Mouse (Mus musculus) c-Kit-positive CD71-positive TER-119-positive erythroid progenitor cells, embryonic 14.5 days (primary cell): Measurements from ENCODE around the gene Car11.

Source experiments
- DNase-seq: peaks from one replicate; pipeline ENCODE4 v3.0.0-alpha.2; 2013; ENCODE audit warnings: low spot score

The Car11 gene

DNA sequence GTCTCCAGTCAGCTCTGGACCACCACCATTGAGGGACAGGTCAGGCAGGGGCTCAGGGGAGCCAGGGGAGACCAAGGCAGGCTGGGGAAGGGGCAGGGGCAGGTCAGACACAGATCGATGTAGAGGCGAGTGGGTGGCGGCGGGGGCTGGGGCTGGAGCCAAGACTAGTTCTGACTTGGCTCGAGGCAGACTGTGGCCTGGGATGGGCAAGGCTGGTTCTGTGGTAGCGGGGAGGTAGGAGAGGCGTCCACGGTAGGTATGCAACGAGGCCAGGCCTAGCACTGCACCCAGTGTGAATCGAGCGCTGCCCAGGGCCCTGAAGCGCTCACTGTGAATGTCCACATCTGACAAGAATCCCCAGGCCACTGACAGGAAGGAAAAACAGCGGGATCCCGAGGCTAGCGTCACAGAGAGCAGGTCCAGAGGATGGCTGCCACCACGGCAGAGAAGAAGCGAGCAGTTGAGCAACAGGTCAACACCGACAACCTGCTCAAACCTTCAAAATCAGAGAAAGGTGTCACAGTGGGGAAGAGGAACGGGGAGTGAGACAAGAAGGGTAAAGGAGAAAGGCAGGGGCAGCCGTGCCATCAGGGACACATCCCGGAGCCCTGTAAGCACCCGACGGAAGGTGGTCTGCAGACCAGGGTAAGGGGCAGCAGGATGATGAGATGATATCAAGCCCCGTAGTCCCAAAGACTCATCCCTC lies 11.8 kb downstream of the Car11 start:
- no peak for DNase-seq

DNA sequence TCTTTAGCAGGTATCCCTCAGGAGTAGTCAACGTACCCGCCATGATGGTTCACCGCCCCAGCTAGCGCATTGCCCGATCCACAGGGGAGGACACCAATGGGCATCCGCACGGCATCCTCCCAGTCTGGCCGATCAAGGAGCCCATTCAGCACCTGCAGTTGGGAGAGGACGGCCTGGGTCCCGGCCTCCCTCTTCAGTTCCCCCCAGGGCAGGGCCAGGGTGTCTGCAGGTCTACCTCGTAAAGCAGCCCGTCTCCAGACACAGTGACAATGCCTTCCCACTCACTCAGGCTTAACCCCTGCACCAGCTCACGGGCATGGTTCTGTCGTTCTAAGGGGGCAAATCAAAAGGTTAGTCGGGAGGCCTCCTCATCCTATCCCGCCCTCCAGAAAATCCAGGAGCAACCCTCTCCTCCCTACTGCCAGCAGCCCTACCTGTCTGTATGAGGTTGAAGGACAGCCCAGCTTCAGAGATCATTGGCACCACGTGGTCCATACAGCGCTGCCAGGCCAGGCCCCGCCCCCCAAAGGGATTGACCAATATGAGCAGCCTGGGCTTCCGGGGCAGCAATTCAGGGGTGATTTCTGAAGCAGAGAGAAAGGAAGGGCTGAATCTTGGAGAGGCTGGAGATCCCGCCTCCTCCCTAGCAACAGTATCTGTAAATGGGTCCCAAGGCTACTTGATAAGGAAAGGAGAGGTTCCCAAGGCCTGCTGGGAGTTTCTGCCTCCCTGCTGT lies 12.5 kb downstream of the Car11 start:
- no peak for DNase-seq

DNA sequence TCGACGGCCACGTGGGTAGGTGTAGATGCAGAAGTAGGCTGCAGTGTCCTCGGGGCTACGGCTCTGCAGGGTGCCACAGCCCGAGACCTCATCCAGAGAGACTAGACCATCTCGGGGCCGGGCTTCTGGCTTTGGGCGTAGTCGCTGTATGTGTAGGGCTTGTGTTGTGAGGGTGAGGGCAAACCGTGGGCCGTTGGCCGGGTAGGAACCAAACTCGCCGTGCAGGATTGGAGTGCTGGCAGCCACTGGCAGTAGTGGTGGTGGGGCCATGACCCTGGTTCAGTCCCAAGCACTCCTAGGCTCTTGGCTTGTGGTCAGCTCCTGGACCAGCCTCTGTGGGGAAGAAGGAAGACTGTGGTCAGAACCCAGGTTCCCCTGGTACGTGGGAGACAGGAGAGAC lies 13.8 kb downstream of the Car11 start:
- DNase-seq, result no peak

DNA sequence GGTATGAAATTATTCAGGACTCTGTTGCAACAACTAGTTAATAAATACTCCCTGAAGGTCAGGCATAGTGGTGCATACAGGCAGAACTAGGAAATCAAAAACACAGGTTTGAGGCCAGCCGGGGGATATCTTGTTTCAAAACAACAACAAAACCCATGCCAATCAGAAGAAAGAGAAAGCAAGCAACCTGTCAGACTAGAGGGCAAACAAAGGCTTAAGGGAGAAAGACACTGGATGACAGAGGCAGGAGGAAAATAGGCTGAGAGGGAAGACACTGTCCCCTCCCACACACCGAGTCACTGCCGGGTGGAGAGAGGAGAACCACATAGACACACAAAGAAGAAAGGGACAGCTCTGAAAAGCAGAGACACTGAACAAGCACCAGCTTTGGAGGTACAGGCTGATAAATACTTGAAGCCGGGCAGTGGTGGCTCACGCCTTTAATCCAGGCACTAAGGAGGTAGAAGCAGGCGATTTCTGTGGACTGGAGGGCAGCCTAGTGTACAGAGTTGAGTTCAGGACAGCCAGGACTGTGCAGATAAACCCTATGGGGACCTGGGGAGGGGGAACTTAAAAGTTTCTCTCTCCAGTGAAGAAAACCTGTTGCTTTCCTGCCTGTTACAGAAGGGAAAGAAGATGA lies 14.4 kb downstream of the Car11 start:
- DNase-seq, result no peak

DNA sequence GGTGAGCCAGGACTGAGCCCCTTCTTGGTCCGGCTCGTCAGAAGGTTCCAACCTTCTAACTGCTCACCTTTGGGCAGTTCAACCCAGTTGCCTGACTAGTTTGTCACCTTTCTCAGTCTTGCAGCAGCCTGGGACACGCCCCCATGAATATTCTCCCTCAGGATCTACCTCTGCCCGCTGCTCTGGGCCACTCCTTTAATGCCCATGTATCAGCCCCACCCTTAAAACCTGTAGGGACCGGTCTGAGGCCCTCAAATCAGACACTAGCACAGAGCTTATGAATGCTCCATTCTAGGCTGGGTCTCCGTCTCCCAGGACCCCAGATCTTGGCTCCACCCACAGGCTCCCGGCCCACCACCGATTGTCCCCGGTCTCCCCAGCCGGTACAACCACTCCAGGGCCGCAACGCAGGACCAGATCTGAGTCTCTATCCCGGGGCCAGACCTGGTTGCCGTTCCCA lies 15.0 kb downstream of the Car11 start:
- DNase-seq, result peak; percentile 57

DNA sequence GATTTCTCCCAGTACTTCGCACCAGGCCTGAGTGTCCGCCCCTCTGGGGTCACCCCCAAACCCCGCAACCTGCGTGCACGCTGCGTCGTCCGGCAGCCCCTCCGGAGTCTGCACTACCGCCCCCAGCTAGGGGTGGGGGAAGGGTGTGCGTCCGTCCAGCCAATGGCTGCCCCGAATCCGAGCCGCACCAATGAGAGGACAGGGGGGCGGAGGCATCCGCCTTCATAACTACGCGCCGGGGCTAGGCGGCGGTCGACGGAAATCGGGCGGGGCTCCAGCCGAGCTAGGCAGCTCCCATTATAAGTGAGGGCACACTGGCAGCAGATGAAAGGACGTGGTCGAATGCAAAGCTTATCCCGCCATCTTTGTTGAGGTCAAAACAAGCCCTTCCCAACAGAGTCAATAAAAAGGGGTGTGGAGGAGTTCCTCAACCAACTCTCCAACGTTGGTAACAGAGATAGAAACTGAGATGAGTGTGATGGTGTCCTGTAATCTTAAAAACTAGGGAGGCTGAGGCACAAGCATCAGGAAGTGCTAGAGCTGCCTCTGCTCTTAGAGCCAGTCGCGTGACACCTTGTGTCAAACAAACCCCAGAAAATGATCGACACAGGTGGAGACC lies 15.6 kb downstream of the Car11 start, which contains the start of gene Rpl18:
TSS of gene Rpl18 (plus strand) at position 368 of the 619 bp plus-strand sequence.
- DNase-seq, result peak; percentile 93

DNA sequence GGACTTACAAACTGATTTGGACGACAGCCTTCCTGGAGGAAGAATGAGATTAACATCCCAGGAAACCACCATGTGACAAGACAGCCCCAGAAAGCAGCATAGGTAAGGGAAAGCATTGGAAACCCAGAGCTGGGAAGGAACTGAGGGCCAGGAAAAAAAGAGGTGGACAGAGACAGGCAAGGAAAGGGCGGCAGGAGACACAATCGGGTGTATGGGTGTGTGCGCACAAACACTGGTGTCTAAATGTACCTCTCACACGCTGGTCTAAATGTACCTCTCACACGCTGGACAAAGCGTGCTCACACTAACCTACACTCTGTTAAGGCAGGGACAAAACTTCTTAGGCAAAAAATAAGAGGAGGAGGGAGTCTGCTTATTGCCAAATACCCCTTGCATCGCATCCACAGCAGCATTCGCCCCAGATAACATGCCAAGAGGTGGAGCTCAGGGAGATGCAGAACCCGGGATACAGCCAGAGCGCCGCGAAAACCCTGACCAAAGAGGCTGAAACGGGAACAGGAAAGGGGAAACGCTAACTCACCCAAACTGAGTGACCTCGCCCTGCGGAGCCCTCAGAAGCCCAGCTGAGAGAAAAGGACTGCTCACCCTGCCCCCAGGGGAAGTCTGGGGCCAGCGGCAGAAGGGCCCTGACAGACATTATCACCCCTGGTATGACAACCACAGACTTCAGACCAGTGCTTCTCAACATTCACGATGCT lies 16.3 kb downstream of the Car11 start:
- no peak for DNase-seq

DNA sequence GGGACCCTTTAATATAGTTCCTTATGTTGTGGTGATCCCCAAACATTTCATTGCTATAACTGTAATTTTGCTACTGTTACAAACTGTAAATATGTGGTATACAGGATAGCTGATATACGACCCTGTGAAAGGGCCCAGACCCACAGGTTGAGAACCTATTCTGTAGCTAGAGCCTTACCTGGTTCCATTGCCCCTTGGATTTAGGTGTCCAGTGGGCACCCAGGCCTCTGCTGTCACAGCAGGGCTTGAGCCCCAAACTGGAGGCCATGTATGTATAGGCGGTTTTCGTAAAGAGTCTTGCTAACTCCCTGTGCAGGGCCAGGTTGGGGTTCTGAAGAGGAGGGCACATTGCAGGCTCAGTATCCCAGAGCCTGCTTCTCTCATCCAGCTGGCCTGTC lies 16.8 kb downstream of the Car11 start:
- DNase-seq, result no peak

DNA sequence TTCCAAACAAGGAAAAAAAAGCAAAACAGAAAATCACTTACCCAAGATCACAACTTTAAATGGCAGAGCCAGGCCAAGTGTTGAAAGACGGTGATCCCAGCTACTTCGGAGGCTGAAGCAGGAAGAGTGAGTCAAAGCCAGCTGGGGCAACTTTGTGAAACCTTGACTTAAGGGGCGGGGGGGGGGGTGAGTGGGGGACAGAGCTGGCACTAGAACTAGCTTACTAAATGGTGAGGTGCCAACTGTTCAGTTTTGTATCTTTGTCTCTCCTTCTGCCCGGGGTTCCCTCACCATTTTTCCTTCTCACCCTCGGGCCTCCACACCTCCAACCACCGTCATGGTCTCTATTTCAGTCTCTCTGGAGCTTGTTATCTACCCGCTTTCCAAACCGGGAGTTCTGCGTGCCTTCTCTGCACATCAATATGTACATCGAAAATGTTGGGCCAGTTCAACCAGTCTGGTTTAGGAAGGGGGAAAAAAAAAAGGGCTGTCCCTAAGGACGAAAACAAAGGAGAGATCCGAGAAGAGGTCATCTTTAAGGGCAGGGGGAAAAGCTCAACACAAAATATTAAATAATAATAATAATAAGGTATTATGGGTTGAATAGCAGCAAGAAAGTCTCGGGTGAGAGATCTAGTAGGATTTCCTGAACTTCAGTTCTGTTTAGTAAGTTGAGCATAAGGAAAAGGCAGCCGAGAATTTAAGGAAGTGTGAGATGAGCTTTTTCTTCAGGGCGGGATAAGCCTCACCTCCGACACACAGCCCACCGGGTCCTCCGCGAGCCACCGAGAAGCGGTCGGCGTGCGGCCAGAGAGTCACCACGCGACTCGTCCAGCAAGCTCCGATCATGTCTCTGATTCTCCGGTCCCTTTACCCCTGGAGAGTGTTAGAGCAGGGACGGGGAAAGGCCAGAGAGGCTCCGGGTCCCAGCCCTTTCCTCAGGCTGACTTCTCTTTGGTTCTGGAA lies 17.6 kb downstream of the Car11 start:
- no peak for DNase-seq

DNA sequence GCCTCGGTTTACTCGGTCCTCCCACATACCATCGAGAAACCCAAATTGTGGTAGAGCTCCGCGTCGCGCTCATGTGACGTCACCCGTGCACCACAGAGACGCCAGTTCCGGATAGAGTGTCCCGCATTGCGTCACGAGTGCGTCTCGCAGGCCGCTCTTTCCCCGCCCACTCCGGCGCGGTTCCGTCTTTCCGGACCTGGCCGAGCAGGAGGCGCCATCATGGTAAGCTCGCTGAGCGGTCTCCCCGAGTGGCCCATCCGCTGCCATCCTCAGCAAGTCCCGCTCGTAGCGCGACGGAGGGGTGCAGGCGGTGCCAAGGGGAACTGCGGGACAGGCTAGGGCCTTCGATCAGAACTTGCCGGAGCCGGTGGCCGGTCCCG lies 18.3 kb downstream of the Car11 start, which contains the start of gene Sphk2:
TSS of gene Sphk2 (minus strand) at position 85 of the 380 bp plus-strand sequence.
- peak; percentile 98 for DNase-seq

DNA sequence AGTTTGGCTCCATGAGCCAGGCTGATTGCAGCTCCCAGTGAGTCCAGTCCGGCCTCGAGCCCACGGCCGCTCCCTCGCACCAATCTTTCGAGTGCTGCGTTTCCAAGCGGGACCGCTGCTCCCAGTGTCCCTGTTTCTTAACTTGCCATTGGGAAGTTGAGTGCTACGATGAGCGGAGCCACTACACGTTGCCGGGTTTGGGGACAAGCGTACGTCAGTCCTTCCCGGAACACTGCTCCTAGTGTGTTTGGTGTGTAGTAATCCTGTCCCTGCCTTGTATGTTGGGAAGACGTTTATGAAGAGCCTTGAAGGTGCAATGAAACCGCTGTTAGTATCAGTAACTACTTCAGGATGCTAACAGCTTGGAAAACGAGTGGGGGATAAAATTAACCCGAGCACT lies 18.7 kb downstream of the Car11 start:
- no peak for DNase-seq

DNA sequence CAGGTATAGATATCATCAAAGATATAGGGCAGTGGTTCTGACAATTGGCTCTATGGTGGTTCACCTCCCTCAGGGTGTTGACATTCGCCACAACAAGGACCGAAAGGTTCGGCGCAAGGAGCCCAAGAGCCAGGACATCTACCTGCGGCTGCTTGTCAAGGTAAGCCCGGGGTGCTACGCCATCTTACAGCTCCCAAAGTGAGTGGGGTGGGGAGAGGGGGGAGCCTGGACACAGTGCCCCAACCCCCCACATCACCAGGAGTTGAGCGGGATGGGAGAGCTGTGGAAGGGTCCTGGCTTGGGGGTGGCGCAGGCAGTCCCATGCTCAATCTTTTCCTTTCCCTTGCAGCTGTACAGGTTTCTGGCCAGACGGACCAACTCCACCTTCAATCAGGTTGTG lies 19.5 kb downstream of the Car11 start:
- no peak for DNase-seq

DNA sequence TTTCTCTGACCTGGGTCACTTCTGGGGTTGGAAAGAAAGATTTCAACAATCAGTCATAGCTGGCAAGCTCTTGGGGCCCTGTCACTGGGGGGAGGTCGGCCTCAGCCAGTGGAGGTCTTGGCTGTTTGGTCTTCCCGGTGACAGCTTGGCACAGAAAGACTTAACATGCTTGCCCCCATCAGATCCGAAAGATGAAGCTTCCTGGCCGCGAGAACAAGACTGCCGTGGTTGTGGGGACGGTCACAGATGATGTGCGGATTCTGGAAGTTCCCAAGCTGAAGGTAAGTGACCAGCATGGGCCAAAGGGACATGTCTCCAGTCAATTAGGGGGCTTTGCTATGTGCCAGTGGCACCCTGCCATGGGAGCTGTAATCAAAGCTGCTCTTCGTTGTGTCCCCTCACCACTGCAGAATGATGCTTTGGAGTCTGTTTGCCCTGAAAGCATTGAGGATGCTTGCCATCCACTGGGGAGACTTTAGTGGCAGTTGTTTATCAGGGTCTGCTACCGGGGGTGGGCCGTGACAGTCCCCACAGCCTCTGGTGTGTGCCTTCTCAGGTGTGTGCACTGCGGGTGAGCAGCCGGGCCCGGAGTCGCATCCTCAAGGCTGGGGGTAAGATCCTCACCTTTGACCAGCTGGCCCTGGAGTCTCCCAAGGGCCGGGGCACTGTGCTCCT lies 20.2 kb downstream of the Car11 start:
- no peak for DNase-seq

DNA sequence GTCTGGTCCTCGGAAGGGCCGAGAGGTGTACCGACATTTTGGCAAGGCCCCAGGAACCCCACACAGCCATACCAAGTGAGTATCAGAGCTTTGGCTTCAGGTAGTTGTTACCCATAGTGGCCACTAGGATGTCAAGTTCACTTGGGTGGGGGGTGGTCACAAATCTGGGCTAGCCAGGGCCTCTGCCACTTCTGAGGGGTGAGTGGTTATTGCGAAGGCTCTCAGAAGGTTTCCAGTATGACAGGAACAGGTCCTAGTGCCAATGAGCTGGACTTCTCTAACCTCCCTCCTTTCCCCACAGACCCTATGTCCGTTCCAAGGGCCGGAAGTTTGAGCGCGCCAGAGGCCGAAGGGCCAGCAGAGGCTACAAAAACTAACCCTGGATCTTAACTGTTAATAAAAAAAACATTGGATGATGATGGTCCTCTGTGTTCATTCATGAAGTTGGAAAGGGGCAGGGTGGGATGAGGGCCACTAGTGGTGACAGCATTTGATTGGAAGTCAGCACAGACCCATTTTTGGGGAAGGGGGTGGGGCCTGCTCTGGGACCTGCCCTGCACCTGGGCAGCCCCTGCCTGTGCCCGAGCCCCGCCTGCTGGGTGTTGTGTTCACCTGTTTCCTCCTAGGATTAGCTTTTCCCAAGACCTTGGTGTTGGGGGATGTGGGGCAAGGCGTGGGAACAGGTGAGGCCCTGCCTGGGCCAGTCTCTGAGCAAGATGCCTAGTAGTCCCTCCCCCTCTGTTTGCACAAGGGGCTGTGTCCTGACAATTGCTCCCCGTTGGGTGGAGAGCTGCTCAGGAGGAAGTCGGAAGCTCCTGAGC lies 21.0 kb downstream of the Car11 start, which contains the start of gene Fam83e:
TSS of gene Fam83e (plus strand) at position 800 of the 821 bp plus-strand sequence.
- DNase-seq, result no peak

DNA sequence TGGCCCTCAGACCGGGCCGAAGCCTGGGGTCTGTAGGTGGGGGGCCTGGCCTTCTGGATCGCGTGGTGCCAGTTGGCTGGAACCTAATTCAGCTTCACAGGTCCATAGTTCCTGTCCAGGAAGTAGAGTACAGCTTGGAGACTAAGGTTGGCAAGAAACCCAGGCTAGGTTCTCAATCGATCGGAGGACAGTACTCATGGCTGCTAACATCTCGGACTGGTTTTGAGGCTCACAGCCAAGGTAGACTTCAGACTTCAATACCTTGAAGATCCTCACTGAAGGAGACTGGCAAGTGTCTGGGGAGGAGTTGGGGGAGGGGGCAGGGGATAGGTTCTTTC lies 21.6 kb downstream of the Car11 start:
- DNase-seq, result no peak

DNA sequence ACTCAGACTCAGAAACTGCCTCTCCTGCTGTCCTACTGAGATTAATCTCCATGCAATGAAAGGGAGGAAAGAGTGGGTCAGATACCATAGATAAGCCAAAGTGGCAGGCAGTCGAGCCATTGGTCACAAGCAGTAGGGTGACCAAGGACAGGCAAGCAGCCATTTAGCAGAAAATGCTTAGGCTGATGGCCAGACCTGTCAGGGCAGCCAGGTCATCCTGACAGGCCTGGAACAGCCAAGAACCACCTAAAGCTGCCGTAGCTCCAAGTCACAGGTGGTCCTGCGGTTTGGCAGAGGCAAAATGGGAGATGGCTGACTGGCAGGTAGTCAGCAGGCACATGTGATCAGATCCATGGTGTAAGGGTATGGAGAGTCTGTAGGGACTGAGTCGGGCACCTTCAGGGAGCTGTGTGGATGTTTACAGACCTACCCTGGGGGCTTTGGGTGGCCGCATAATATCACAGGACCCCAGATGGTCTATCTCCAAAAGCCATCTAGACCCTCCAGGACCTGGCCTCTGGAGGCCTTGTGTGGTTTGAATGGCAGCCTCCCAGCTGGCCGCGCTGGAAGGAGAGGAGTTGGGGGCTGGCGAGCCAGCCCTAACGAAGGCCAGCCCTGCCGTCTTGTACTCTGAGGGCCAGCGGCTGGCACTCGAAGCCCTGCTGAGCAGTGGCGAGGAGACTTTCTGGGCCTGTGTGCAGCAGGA lies 22.2 kb downstream of the Car11 start:
- no peak for DNase-seq

DNA sequence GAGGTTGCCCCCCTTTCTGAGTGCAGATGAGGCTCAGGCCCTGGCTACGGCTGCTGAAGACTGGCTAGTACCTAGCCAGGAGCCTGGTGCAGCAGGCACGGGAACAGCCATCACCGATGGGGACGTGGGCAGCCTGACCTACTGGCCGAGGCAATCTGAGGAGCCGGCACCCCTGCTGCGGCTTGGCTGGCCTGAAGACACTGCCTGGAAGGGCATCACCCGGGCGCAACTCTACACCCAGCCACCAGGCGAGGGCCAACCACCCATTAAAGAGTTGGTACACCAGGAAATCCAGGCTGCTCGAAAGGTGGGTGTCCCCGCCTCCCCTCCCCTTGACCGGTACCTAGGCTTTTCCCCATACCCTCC lies 22.7 kb downstream of the Car11 start:
- no peak for DNase-seq

DNA sequence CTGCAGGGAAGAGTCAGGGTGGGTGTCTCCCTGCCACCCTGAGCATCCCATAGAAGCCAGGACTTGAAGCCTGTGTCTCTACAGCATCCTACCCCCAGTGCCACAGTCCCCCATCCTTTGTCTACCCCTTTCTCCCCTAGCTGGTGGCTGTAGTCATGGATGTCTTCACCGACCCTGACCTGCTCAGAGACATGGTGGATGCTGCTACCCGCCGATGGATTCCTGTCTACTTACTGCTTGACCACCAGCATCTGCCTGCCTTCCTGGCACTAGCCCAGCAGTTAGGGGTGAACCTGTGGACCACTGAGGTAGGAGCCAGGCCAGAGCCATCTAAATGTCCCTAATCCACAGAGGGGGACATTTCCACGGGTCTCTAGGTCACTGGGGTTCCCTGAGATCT lies 23.7 kb downstream of the Car11 start:
- no peak for DNase-seq

DNA sequence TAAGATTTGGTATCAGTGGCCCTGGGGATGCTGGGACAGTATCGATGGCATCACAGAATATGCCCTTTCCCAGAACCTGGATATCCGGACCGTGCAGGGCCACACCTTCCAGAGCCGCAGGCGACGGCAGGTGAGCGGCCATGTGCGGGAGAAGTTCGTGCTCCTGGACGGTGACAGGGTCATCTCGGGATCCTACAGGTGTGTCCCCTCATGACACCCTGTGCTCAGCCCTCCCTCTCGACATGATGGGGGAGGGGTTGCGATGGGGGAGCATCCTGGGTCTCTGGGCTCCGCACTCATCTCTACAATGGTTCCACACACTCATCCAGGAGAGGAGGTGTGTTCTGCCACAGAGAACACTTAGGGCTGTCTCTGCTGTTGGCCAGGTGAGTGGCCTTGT lies 24.1 kb downstream of the Car11 start:
- no peak for DNase-seq
